8 mouse cellular contexts compared by ENCODE assay signal in the genomic region with DNA sequence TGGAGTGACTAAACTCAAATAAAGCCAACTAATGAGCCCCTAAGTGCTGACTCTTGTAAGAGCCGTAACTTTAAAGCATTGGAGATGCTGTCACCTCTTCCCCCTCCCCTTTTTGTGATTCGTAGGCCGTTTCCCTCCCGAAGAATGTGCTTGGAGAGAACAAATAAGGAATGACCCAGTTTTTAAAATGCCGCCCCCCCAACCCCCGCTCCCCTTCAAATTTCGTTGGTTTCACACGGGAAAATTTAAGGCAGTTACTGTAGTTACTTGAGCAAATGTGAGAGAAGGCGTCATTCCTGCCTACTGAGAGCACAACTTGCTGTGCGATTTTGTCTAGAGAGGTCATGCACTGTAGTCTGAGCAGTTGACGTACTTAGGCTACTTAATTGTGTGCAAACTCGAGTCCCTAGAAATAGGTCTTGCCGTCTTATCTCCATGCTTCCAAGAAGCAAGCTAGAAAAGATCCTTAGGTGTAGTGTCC. TPM values are rescaled to one million over a fixed set of nuclear protein-coding genes. Genes with fewer than 3 reads are reported as not detected.
DNase-seq lines count a peak whose midpoint lies in the region; ATAC-seq and TF ChIP-seq lines count a peak whose summit lies in the region.

No protein-coding gene starts in this region.

- H3K27ac ChIP-seq in forebrain, embryonic 11.5 days (ENCODE audit: low read depth, low read length) = no peak overlapping the region
- no peak overlapping the region; the same call in 1 of the 2 replicates for H3K27ac ChIP-seq in hindbrain, embryonic 16.5 days (ENCODE audit: low read depth, low read length)
- no peak overlapping the region for H3K27ac ChIP-seq in liver, embryonic 14.5 days

- H3K9me3 ChIP-seq in forebrain, embryonic 11.5 days (ENCODE audit: control insufficient read depth, low read length) = no peaks in the 10 kb centered on the region; the same call in 1 of the 2 replicates
- H3K9me3 ChIP-seq in hindbrain, embryonic 16.5 days (ENCODE audit: control insufficient read depth, low read length) = no peaks in the 10 kb centered on the region
- no peaks in the 10 kb centered on the region for H3K9me3 ChIP-seq in liver, embryonic 14.5 days (ENCODE audit: control insufficient read depth, low read length)

- peak overlapping the region; percentile 87 for H3K4me2 ChIP-seq in forebrain, embryonic 11.5 days (ENCODE audit: low read depth, low read length, severe bottlenecking)
- peak overlapping the region; percentile 94 for H3K4me2 ChIP-seq in hindbrain, embryonic 16.5 days (ENCODE audit: low read length)
- peak overlapping the region; percentile 91 for H3K4me2 ChIP-seq in liver, embryonic 14.5 days (ENCODE audit: low read depth)

- no peaks in the 10 kb centered on the region for H3K36me3 ChIP-seq in forebrain, embryonic 11.5 days (ENCODE audit: control insufficient read depth, insufficient read depth, low read length)
- no peaks in the 10 kb centered on the region for H3K36me3 ChIP-seq in hindbrain, embryonic 16.5 days (ENCODE audit: control insufficient read depth, insufficient read depth, low read length)
- no peaks in the 10 kb centered on the region for H3K36me3 ChIP-seq in liver, embryonic 14.5 days (replicated peaks; ENCODE audit: control insufficient read depth, insufficient read depth, low read depth)

- ATAC-seq in forebrain, embryonic 11.5 days (replicated peaks; ENCODE audit: low FRiP score) = no peak; the same call in 1 of the 2 replicates
- ATAC-seq in hindbrain, embryonic 16.5 days = peak; percentile 22
- no peak for ATAC-seq in liver, embryonic 14.5 days (ENCODE audit: insufficient read depth)
- ATAC-seq in granulocyte monocyte progenitor cell, adult 5-6 weeks (replicated peaks; ENCODE audit: poor library complexity, severe bottlenecking) = no peak

- H3K27me3 ChIP-seq in forebrain, embryonic 11.5 days (ENCODE audit: control insufficient read depth, insufficient read depth, low read length) = no peaks in the 10 kb centered on the region
- no peaks in the 10 kb centered on the region for H3K27me3 ChIP-seq in hindbrain, embryonic 16.5 days (replicated peaks; ENCODE audit: control insufficient read depth, insufficient read depth, low read length)
- no peaks in the 10 kb centered on the region for H3K27me3 ChIP-seq in liver, embryonic 14.5 days (ENCODE audit: control insufficient read depth, insufficient read depth, low read length)

- H3K9ac ChIP-seq in forebrain, embryonic 11.5 days (ENCODE audit: low read length) = peak overlapping the region; percentile 92
- H3K9ac ChIP-seq in hindbrain, embryonic 16.5 days (ENCODE audit: low read depth, low read length) = peak overlapping the region; percentile 99
- peak overlapping the region; percentile 92 for H3K9ac ChIP-seq in liver, embryonic 14.5 days (replicated peaks)

- no peak for TF ChIP-seq EP300 in liver, embryonic 14.5 days (IDR thresholded peaks at IDR 0.05; ENCODE audit: low read depth)

- peak; percentile 8 for DNase-seq in gastrocnemius, postnatal 10 days
- no peak for DNase-seq in gastrocnemius, postnatal 25 days
- DNase-seq in adrenal gland, postnatal 14 days = peak; percentile 42
- no peak for DNase-seq in forebrain, embryonic 11.5 days (ENCODE audit: low spot score)
- DNase-seq in liver, embryonic 14.5 days (ENCODE audit: low read depth in 3 of 3, low spot score in 3 of 3) = peak in 1 of 3 experiments; percentile 46
- DNase-seq in retina, embryonic 14.5 days (ENCODE audit: low spot score) = peak; percentile 30

- no peak for TF ChIP-seq CTCF in liver, embryonic 14.5 days (IDR thresholded peaks at IDR 0.05; ENCODE audit: low read depth)

- WGBS in forebrain, embryonic 11.5 days = under 1% methylated on average over 13 of the region's 13 CpGs
- WGBS in hindbrain, embryonic 16.5 days = 1% methylated on average over 13 of the region's 13 CpGs
- WGBS in liver, embryonic 14.5 days (ENCODE audit: insufficient replicate concordance) = 1% methylated on average over 13 of the region's 13 CpGs

- peaks cover 6% of the 10 kb centered on the region; the same call in 1 of the 2 replicates for H3K4me1 ChIP-seq in forebrain, embryonic 11.5 days (replicated peaks; ENCODE audit: control insufficient read depth, insufficient read depth, low read length)
- H3K4me1 ChIP-seq in hindbrain, embryonic 16.5 days (ENCODE audit: control insufficient read depth, insufficient read depth, low read depth, low read length) = peaks cover 15% of the 10 kb centered on the region
- H3K4me1 ChIP-seq in liver, embryonic 14.5 days (replicated peaks; ENCODE audit: control insufficient read depth in 2 of 2, insufficient read depth in 2 of 2, low read length in 1 of 2) = peaks cover 9 to 11% of the 10 kb centered on the region in 2 experiments

- peak overlapping the region; percentile 97 for H3K4me3 ChIP-seq in forebrain, embryonic 11.5 days (ENCODE audit: low read depth, low read length)
- peak overlapping the region; percentile 100 for H3K4me3 ChIP-seq in hindbrain, embryonic 16.5 days (ENCODE audit: low read length)
- peak overlapping the region; percentile 83 to 95 for H3K4me3 ChIP-seq in liver, embryonic 14.5 days (ENCODE audit: insufficient read depth in 1 of 2, low read depth in 2 of 2, low read length in 2 of 2)

RNA-seq across cellular contexts. Expression of a gene that starts 1.0 kb away (rescaled TPM):
- total RNA-seq in gastrocnemius, postnatal 10 days (2021) = 10 to 100 TPM; 18.4 to 22.1 TPM
- total RNA-seq in gastrocnemius, postnatal 25 days (2021) = 10 to 100 TPM; 23.2 to 27.5 TPM
- 38.8 and 49.0 TPM in 2 replicates for total RNA-seq in adrenal gland, postnatal 14 days (2021)
- 5.8 and 8.2 TPM in 2 replicates for polyA plus RNA-seq in forebrain, embryonic 11.5 days (2014; fragmentation: Nextera tagmentation; extraction: Ambion mirVana)
- polyA plus RNA-seq in hindbrain, embryonic 16.5 days (2015; fragmentation: Nextera tagmentation; extraction: Ambion mirVana) = 3.0 and 3.2 TPM in 2 replicates
- 2.0 and 2.7 TPM in 2 replicates for polyA plus RNA-seq in liver, embryonic 14.5 days (2012; rRNA removed)
- 2.1 and 2.4 TPM in 2 replicates for polyA plus RNA-seq in liver, embryonic 14.5 days (2014; fragmentation: Nextera tagmentation; extraction: Ambion mirVana)
- total RNA-seq in granulocyte monocyte progenitor cell, adult 5-6 weeks (2014; fragmentation: Nextera tagmentation) = 14.0 and 34.5 TPM in 2 replicates
- 20.4 and 20.7 TPM in 2 replicates for total RNA-seq in granulocyte monocyte progenitor cell, adult 5-6 weeks (2017)

Comparison
In these comparisons a context has a peak if more than half of its experiments do, and no peak if none do; other contexts are left out.
1. DNase-seq: peak in gastrocnemius, postnatal 10 days (single experiment), adrenal gland, postnatal 14 days (single experiment) and retina, embryonic 14.5 days (single experiment); none in gastrocnemius, postnatal 25 days (single experiment) and forebrain, embryonic 11.5 days (single experiment).
2. Peak in every context shown above with its lines, with median percentiles within 50 percentile points of each other: H3K4me2 ChIP-seq, H3K4me3 ChIP-seq and H3K9ac ChIP-seq.